Mouse (Mus musculus) testis, adult 2 months (tissue): Measurements from ENCODE around the gene Odr4.

Experiments
- CTCF ChIP-seq: fragments of 200-500 bp; IDR thresholded peaks from 2 replicates; pipeline ENCODE4 v1.5.1; 2012; ENCODE audit warnings: low read depth, mild to moderate bottlenecking, inconsistent platforms, low read length, moderate library complexity; ENCODE audit not compliant: control insufficient read depth, insufficient read depth, insufficient replicate concordance
- POLR2A ChIP-seq: fragments of 200-500 bp; IDR thresholded peaks from 2 replicates; pipeline ENCODE4 v1.6.1; 2012; ENCODE audit warnings: low read depth, mild to moderate bottlenecking, inconsistent platforms, low read length, moderate library complexity; ENCODE audit not compliant: control insufficient read depth

DNA sequence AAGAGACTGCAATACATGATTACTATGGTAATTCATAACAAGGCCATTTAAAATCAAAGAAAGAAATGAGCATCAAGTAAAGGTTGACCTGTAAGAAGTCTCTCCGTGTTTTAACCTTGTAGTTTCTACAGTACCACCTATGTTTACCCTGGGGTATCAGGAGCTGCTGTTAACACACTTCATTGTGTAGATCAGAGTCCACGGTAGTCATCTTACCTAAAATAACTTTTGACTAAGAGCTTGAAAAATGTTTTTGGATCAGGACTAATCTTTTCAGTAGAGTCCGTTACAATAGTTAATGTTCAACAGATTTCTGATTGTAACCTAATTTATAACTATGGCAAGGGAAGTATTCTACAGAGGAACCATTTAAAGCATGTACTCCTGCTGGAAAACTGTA, 11.7 kb upstream of the Odr4 start:
- TF ChIP-seq CTCF (no peak), POLR2A (no peak)
